Mouse (Mus musculus) CD8-positive naive resting alpha-beta T cell, adult 57 days (primary cell): ENCODE measurements around the gene Kcnd1. TPM values are rescaled to one million over a fixed set of nuclear protein-coding genes. Genes with fewer than 3 reads are reported as not detected.

ENCODE experiments used
- total RNA-seq: library from RNA; stranded (reverse); gene quantifications from one replicate; pipeline ENCODE4 v1.2.4, GENCODE M21; 2023

The Kcnd1 gene
- total RNA-seq, result 0.80 TPM

DNA sequence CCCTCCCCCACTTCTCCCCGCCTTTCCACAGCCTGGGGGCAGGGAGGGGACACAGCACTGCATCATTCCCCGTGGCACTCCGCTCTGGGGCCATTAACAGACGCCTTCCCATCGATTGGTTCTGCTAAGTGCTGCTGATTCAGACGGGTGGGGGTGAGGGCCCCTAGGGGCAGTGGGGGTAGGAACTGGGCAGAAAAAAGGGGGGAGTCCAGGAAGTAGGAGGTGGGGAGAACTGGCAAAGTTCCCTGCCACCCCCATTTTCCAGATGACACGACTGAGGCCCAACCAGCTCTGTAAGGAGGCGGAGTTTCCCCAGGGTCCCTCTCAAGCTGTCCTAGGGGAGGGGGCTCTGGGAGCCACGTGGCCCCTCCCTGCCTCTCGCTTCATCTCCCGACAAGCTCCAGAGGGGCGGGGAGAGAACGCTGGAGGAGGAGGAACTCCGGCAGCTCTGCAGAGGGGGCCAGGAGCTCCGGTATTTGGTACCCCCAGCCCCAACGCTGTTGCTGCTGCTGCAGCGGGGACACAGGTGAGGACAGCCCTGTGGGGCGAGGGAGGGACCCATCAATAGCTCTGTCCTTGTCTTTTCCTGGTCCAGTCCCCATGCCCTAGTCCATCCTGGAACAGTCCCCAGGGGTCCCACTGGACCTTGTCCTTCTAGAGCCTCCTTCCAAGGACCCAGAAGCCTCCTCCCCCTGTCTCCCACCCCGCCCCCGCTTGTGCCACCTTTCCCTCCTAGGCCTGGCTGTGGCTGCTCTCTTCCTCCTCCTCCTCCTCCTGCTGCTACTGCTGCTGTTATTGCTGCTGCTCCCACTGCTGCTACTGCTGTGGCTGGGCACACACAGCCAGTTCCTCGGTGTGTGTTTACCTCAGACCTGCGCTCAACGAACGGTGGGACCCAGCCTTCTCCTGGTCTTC, at the start of gene Kcnd1:
Gene Kcnd1 (plus strand): TSS at position 425 of the 915 bp plus-strand sequence.

DNA sequence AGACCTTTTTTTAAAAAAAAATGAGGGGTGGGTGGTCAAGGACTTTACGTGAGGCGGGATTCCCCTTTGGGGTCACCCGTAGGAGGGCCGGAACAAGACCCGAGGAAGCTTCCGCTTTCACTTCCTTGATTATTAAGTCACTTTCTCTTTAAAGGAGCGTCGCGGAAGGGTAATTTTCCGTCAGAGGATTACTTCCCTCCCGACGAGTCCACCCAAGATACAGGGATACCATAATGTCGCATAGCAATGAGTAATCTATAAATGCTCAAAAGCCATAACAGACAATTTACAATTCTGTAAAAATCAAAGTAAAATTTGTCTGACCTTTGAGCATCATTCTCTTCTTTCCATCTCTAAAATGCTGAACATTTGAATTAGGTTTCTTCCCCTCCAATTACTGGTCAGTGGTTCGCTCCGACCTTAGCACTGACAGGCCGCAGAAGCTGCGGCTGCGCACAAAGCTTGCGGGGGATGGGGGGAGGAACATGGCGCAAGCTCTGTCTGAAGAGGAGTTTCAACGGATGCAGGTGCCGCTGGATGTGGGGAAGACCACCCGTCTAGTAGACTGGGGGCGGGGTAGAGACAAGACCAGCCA, 32.5 kb upstream of the Kcnd1 start, which contains the start of gene Gripap1:
Gene Gripap1 (plus strand): TSS at position 224 of the 595 bp plus-strand sequence.

DNA sequence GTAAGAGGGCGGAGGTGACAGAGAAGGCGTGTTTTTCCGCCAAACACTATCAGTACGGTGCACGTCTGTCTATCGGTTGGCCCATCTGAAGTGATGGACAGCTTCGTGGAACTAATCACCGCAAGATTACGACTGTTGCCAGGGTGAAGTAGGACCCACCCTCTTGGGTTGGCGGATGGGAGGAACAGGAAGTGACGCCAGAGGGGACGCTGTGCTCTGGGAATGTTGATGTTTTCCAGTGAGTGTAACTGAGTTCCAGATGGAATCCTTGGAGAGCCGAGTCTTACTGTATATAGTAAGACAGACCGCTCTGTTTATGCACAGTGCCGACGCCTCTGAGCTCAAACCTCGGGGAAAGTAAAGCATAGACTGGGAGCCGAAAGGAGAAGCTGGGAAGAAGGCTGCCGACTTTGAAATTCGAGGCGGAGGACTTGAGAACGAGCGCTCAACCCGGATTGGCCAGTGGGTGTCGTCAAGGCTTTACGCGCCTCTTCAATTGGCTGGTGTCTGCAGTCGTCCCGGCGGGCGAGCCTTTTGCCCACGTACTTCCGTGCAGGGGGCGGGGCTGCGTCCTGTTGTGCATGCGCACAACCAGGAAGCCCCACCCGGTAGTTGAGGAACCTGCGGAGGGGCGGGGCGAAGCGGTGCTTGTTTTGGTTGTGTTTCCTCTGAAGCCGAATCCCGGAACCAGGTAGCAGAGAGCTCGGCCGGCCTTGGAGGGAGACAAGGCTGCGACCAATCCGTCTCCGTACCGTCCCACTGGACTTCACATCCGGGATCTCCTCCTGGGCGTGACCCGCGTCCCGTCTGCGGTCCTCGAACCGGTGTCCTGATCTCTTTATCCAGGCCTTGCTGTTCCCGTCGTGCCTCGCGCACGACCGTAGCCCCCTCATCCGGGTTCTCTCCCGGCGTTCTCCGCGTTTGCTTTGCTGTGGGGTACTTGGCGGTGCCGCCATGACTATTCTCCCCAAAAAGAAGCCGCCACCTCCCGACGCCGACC, 19.4 kb downstream of the Kcnd1 start, which contains the start of gene Otud5:
Gene Otud5 (plus strand): TSS at position 202 of the 1,000 bp plus-strand sequence.

DNA sequence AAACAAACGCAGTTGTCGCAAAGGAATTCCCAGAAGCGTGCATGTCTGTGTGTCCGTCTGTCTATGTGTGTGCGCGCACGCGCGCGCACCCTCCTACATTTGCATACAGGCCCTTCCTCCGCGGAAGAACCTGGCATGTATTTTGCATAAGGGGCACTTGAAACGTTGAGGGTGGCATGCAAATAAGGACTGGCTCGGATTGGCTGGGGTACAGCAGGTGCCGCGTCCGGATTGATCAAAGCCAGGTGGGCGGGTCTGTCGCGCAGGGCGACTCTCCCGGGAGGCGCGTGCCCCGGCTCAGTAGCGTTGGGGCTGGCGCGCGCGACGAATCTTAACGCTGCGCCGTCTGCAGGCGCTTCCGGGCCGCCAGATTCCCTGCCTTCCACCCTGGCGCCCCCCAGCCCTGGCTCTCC, 55.9 kb downstream of the Kcnd1 start, which contains the start of gene Pim2:
Gene Pim2 (plus strand): TSS at position 256 of the 413 bp plus-strand sequence.

DNA sequence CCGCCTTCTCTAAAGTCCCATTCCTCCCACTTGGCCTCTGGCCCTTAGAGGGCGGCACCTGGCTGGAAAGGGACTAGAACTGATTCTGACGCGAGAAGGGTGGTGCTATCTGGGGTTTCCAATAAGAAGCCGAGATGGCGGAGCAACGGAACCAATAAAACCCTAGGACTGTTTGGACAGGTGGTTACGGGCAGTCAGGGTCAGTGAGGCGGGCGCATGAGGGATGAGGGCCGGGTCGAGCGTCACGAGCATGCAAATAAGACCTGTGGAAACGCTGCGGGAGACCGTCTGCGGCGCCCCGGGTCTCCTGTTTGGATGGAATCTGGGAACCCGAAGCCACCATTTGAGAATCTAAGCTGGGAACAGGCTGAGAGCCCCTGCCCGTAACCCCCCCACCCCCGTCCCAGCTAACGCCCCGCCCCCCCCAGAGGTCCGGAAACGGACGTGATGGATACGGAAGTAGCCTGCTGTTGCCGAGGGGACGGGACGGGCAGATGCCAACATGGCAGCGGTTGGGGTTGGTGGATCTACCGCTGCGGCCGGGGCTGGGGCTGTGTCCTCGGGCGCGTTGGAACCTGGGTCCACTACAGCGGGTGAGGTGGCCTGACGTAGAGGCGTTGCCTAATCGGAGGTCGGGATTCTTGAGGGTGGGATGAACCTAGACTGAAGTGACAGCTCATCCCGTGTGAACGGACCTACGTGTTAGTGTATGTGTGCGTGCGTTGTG, 61.9 kb downstream of the Kcnd1 start, which contains the start of gene Slc35a2:
Gene Slc35a2 (plus strand): TSS at position 188 of the 727 bp plus-strand sequence.

Other genes with a start within 250 kb of the Kcnd1 start
- 1.1 TPM for gene Foxp3, start 248.6 kb upstream of the Kcnd1 start, total RNA-seq
- 18.8 TPM for gene Ppp1r3f, start 248.0 kb upstream of the Kcnd1 start, total RNA-seq
- gene Ccdc22, start 216.8 kb upstream of the Kcnd1 start, total RNA-seq, result 27.6 TPM
- gene Cacna1f, start 215.2 kb upstream of the Kcnd1 start, total RNA-seq, result not detected
- gene Syp, start 183.8 kb upstream of the Kcnd1 start, total RNA-seq, result 0.49 TPM
- 31.4 TPM for gene Prickle3, start 165.0 kb upstream of the Kcnd1 start, total RNA-seq
- gene Plp2, start 150.9 kb upstream of the Kcnd1 start, total RNA-seq, result 43.3 TPM
- not detected for gene Magix, start 141.0 kb upstream of the Kcnd1 start, total RNA-seq
- gene Gpkow, start 125.2 kb upstream of the Kcnd1 start, total RNA-seq, result 49.5 TPM
- gene Wdr45, start 108.0 kb upstream of the Kcnd1 start, total RNA-seq, result 111 TPM
- gene Gm45208, start 100.0 kb upstream of the Kcnd1 start, total RNA-seq, result not detected
- 17.0 TPM for gene Praf2, start 93.8 kb upstream of the Kcnd1 start, total RNA-seq
- gene Ccdc120, start 71.4 kb upstream of the Kcnd1 start, total RNA-seq, result not detected
- 22.2 TPM for gene Tfe3, start 59.7 kb upstream of the Kcnd1 start, total RNA-seq
- gene Gripap1, start 32.5 kb upstream of the Kcnd1 start, total RNA-seq, result 175 TPM
- gene Otud5, start 19.1 kb downstream of the Kcnd1 start, total RNA-seq, result 214 TPM
- gene Pim2, start 56.0 kb downstream of the Kcnd1 start, total RNA-seq, result 121 TPM
- 38.3 TPM for gene Slc35a2, start 61.7 kb downstream of the Kcnd1 start, total RNA-seq
- gene Pqbp1, start 77.0 kb downstream of the Kcnd1 start, total RNA-seq, result 68.3 TPM
- 31.9 TPM for gene Timm17b, start 77.1 kb downstream of the Kcnd1 start, total RNA-seq
- gene Gm10491, start 85.5 kb downstream of the Kcnd1 start, total RNA-seq, result not detected
- gene Gm10490, start 87.3 kb downstream of the Kcnd1 start, total RNA-seq, result not detected
- not detected for gene Pcsk1n, start 97.5 kb downstream of the Kcnd1 start, total RNA-seq
- gene Eras, start 106.3 kb downstream of the Kcnd1 start, total RNA-seq, result not detected
- 11.2 TPM for gene Hdac6, start 125.6 kb downstream of the Kcnd1 start, total RNA-seq
- 0.61 TPM for gene Gata1, start 155.8 kb downstream of the Kcnd1 start, total RNA-seq
- not detected for gene Glod5, start 196.2 kb downstream of the Kcnd1 start, total RNA-seq